In genomic region chr13:55574321-55574720, GRCm38 (mm10) we compare ENCODE assay signal across 29 mouse cellular contexts. TPM values are rescaled to one million over a fixed set of nuclear protein-coding genes. Genes with fewer than 3 reads are reported as not detected.
DNase-seq lines count a peak whose midpoint lies in the region; ATAC-seq and TF ChIP-seq lines count a peak whose summit lies in the region.
"Had no signal": no experiment of that assay in that cellular context is flagged by ENCODE, and none has a peak within 500 bp of the region (broad histone marks: within the 10 kb centered on the region; RNA-seq: fewer than 3 reads in every experiment).

No protein-coding gene starts in this region.

- no peaks in the 10 kb centered on the region for H3K36me3 ChIP-seq in forebrain, postnatal 0 days (ENCODE audit: insufficient read depth)
- H3K36me3 ChIP-seq in forebrain, embryonic 13.5 days (ENCODE audit: poor library complexity, severe bottlenecking): no peaks in the 10 kb centered on the region
- H3K36me3 ChIP-seq in midbrain, postnatal 0 days (ENCODE audit: insufficient read depth, low read length): no peaks in the 10 kb centered on the region
- no peaks in the 10 kb centered on the region for H3K36me3 ChIP-seq in midbrain, embryonic 16.5 days (ENCODE audit: control insufficient read depth, insufficient read depth, low read length)
- H3K36me3 ChIP-seq: heart, embryonic 12.5 days; hindbrain, embryonic 15.5 days; limb, embryonic 12.5 days; liver, embryonic 15.5 days; lung, embryonic 15.5 days; midbrain, embryonic 12.5 days had no signal

- H3K4me3 ChIP-seq in forebrain, postnatal 0 days (ENCODE audit: low read depth, low read length): no peak overlapping the region
- H3K4me3 ChIP-seq in forebrain, embryonic 13.5 days: no peak overlapping the region
- H3K4me3 ChIP-seq in midbrain, postnatal 0 days (ENCODE audit: low read depth, low read length): no peak overlapping the region
- no peak overlapping the region for H3K4me3 ChIP-seq in midbrain, embryonic 16.5 days (ENCODE audit: low read depth, low read length)
- no peak overlapping the region for H3K4me3 ChIP-seq in lung, adult 2 months (replicated peaks; ENCODE audit: extremely low read depth, low read depth, low read length)
- H3K4me3 ChIP-seq: heart, adult 2 months; heart, embryonic 12.5 days; hindbrain, embryonic 15.5 days; left cerebral cortex, adult 2 months; limb, embryonic 12.5 days; liver, embryonic 15.5 days; lung, embryonic 15.5 days; midbrain, embryonic 12.5 days had no signal

- peak; percentile 31 for DNase-seq in forebrain, postnatal 0 days
- peak; percentile 76 for DNase-seq in midbrain, postnatal 0 days (ENCODE audit: low spot score)
- DNase-seq in MN1 (ENCODE audit: low spot score): peak; percentile 47
- peak; percentile 63 for DNase-seq in telencephalon, adult 2 months (ENCODE audit: low read depth, low spot score)
- DNase-seq in lung, adult 2 months: no peak
- DNase-seq: adrenal gland, postnatal 14 days; cerebellum, adult 2 months; cerebellum, postnatal 14 days; heart, adult 2 months; heart, postnatal 4 days; kidney, adult 9 months; kidney, postnatal 14 days; right cerebral cortex, postnatal 4 days; thymus, adult 2 months had no signal

- H3K27me3 ChIP-seq in forebrain, postnatal 0 days (ENCODE audit: insufficient read depth, low read length): no peaks in the 10 kb centered on the region
- no peaks in the 10 kb centered on the region for H3K27me3 ChIP-seq in forebrain, embryonic 13.5 days
- no peaks in the 10 kb centered on the region for H3K27me3 ChIP-seq in midbrain, postnatal 0 days (ENCODE audit: insufficient read depth, low read length)
- no peaks in the 10 kb centered on the region for H3K27me3 ChIP-seq in midbrain, embryonic 16.5 days (ENCODE audit: control insufficient read depth, insufficient read depth, low read depth, low read length)
- H3K27me3 ChIP-seq: heart, embryonic 12.5 days; hindbrain, embryonic 15.5 days; limb, embryonic 12.5 days; liver, embryonic 15.5 days; lung, embryonic 15.5 days; midbrain, embryonic 12.5 days; Patski had no signal

- no peaks in the 10 kb centered on the region for H3K9me3 ChIP-seq in forebrain, postnatal 0 days (ENCODE audit: low read length)
- H3K9me3 ChIP-seq in forebrain, embryonic 13.5 days (replicated peaks): peaks cover 4% of the 10 kb centered on the region; the same call in 1 of the 2 replicates
- no peaks in the 10 kb centered on the region for H3K9me3 ChIP-seq in midbrain, postnatal 0 days (ENCODE audit: low read length)
- H3K9me3 ChIP-seq in midbrain, embryonic 16.5 days (replicated peaks; ENCODE audit: control insufficient read depth, low read length, poor library complexity, severe bottlenecking): no peaks in the 10 kb centered on the region
- H3K9me3 ChIP-seq: hindbrain, embryonic 15.5 days; liver, embryonic 15.5 days; lung, embryonic 15.5 days; midbrain, embryonic 12.5 days had no signal

- H3K9ac ChIP-seq in forebrain, postnatal 0 days: no peak overlapping the region
- H3K9ac ChIP-seq in forebrain, embryonic 13.5 days: no peak overlapping the region
- H3K9ac ChIP-seq in midbrain, postnatal 0 days (replicated peaks; ENCODE audit: low read length, poor library complexity, severe bottlenecking): no peak overlapping the region
- H3K9ac ChIP-seq in midbrain, embryonic 16.5 days (ENCODE audit: low read depth, low read length): no peak overlapping the region
- H3K9ac ChIP-seq: heart, embryonic 12.5 days; hindbrain, embryonic 15.5 days; limb, embryonic 12.5 days; liver, embryonic 15.5 days; lung, embryonic 15.5 days; midbrain, embryonic 12.5 days had no signal

- no peak for ATAC-seq in forebrain, postnatal 0 days
- no peak for ATAC-seq in forebrain, embryonic 13.5 days
- ATAC-seq in midbrain, postnatal 0 days (ENCODE audit: low FRiP score): no peak
- no peak for ATAC-seq in midbrain, embryonic 16.5 days
- ATAC-seq in inflammation-experienced regulatory T-cells, adult 6 months: no peak
- ATAC-seq: CD4-positive, CD25-positive, alpha-beta regulatory T cell, adult 4 months; forebrain, embryonic 16.5 days; intestine, postnatal 0 days; Patski had no signal

- H3K4me1 ChIP-seq in forebrain, postnatal 0 days (ENCODE audit: insufficient read depth): peaks cover 8% of the 10 kb centered on the region
- peaks cover 17% of the 10 kb centered on the region for H3K4me1 ChIP-seq in forebrain, embryonic 13.5 days
- H3K4me1 ChIP-seq in midbrain, postnatal 0 days (ENCODE audit: insufficient read depth, low read length): peaks cover 6% of the 10 kb centered on the region; the same call in 1 of the 2 replicates
- peaks cover 10% of the 10 kb centered on the region for H3K4me1 ChIP-seq in midbrain, embryonic 16.5 days (ENCODE audit: control insufficient read depth, insufficient read depth, low read length)
- peaks cover 4% of the 10 kb centered on the region for H3K4me1 ChIP-seq in lung, adult 2 months (ENCODE audit: control insufficient read depth, insufficient read depth, low read length)

- H3K27ac ChIP-seq in forebrain, postnatal 0 days (ENCODE audit: low read depth, low read length): no peak overlapping the region
- no peak overlapping the region for H3K27ac ChIP-seq in forebrain, embryonic 13.5 days
- H3K27ac ChIP-seq in midbrain, postnatal 0 days (ENCODE audit: low read depth, low read length): no peak overlapping the region
- no peak overlapping the region for H3K27ac ChIP-seq in midbrain, embryonic 16.5 days (ENCODE audit: low read length)
- H3K27ac ChIP-seq: heart, adult 2 months; hindbrain, embryonic 15.5 days; left cerebral cortex, adult 2 months; limb, embryonic 12.5 days; liver, embryonic 15.5 days; lung, embryonic 15.5 days; midbrain, embryonic 12.5 days; stomach, postnatal 0 days had no signal

- no peak overlapping the region for H3K4me2 ChIP-seq in forebrain, postnatal 0 days (ENCODE audit: low read depth)
- no peak overlapping the region for H3K4me2 ChIP-seq in forebrain, embryonic 13.5 days
- no peak overlapping the region for H3K4me2 ChIP-seq in midbrain, postnatal 0 days (ENCODE audit: low read depth, low read length, poor library complexity, severe bottlenecking)
- no peak overlapping the region for H3K4me2 ChIP-seq in midbrain, embryonic 16.5 days (ENCODE audit: low read length)
- H3K4me2 ChIP-seq: heart, embryonic 12.5 days; hindbrain, embryonic 15.5 days; limb, embryonic 12.5 days; liver, embryonic 15.5 days; lung, embryonic 15.5 days; midbrain, embryonic 12.5 days had no signal

- no peak for TF ChIP-seq CTCF in forebrain, postnatal 0 days (IDR thresholded peaks at IDR 0.05; ENCODE audit: low read depth)
- TF ChIP-seq CTCF in midbrain, postnatal 0 days (IDR thresholded peaks at IDR 0.05): no peak
- TF ChIP-seq CTCF in lung, adult 2 months (IDR thresholded peaks at IDR 0.05; ENCODE audit: insufficient read depth, low read length): no peak

- WGBS in forebrain, postnatal 0 days: 58% methylated on average over 5 of the region's 5 CpGs
- WGBS in forebrain, embryonic 13.5 days: 68% methylated on average over 5 of the region's 5 CpGs
- WGBS in midbrain, postnatal 0 days: 59% methylated on average over 5 of the region's 5 CpGs
- WGBS in midbrain, embryonic 16.5 days: 64% methylated on average over 5 of the region's 5 CpGs
- 71% methylated on average over 5 of the region's 5 CpGs for WGBS in lung, adult 2 months

- no peak for TF ChIP-seq POLR2A in lung, adult 2 months (IDR thresholded peaks at IDR 0.05; ENCODE audit: borderline replicate concordance, extremely low read depth, low read depth, low read length)

RNA-seq across cellular contexts. Expression of gene Tmed9, which starts 0.8 kb away (rescaled TPM):
- 52.9 and 56.3 TPM in 2 replicates for total RNA-seq in forebrain, postnatal 0 days (2014; rRNA removed)
- 102 TPM in 2 replicates for polyA plus RNA-seq in forebrain, postnatal 0 days (2015; fragmentation: Nextera tagmentation; extraction: Ambion mirVana)
- 101 and 120 TPM in 2 replicates for polyA plus RNA-seq in forebrain, embryonic 13.5 days (2015; fragmentation: Nextera tagmentation; extraction: Ambion mirVana)
- total RNA-seq in midbrain, postnatal 0 days (2014; rRNA removed): 57.6 and 62.5 TPM in 2 replicates
- 101 and 102 TPM in 2 replicates for polyA plus RNA-seq in midbrain, postnatal 0 days (2015; fragmentation: Nextera tagmentation; extraction: Ambion mirVana)
- 109 and 117 TPM in 2 replicates for polyA plus RNA-seq in midbrain, embryonic 16.5 days (2015; fragmentation: Nextera tagmentation; extraction: Ambion mirVana)
- polyA plus RNA-seq in lung, adult 2 months (2012; rRNA removed): 59.3 and 81.6 TPM in 2 replicates
- 100 to 1,000 TPM; 184 to 286 (median 269) TPM for polyA plus RNA-seq in inflammation-experienced regulatory T-cells, adult 6 months (2017; shearing (Covaris generic))

RNA-seq across cellular contexts. Expression of gene Fam193b, which starts 3.4 kb away (rescaled TPM):
- total RNA-seq in forebrain, postnatal 0 days (2014; rRNA removed): 88.4 and 93.1 TPM in 2 replicates
- 41.2 and 41.6 TPM in 2 replicates for polyA plus RNA-seq in forebrain, postnatal 0 days (2015; fragmentation: Nextera tagmentation; extraction: Ambion mirVana)
- 58.1 and 58.7 TPM in 2 replicates for polyA plus RNA-seq in forebrain, embryonic 13.5 days (2015; fragmentation: Nextera tagmentation; extraction: Ambion mirVana)
- 73.9 and 90.6 TPM in 2 replicates for total RNA-seq in midbrain, postnatal 0 days (2014; rRNA removed)
- polyA plus RNA-seq in midbrain, postnatal 0 days (2015; fragmentation: Nextera tagmentation; extraction: Ambion mirVana): 42.7 and 43.5 TPM in 2 replicates
- 48.3 and 56.3 TPM in 2 replicates for polyA plus RNA-seq in midbrain, embryonic 16.5 days (2015; fragmentation: Nextera tagmentation; extraction: Ambion mirVana)
- polyA plus RNA-seq in lung, adult 2 months (2012; rRNA removed): 142 and 151 TPM in 2 replicates
- 10 to 100 TPM; 16.4 to 40.7 (median 37.3) TPM for polyA plus RNA-seq in inflammation-experienced regulatory T-cells, adult 6 months (2017; shearing (Covaris generic))

RNA-seq across cellular contexts. Expression of gene B4galt7, which starts 25.4 kb away (rescaled TPM):
- total RNA-seq in forebrain, postnatal 0 days (2014; rRNA removed): 57.6 and 63.1 TPM in 2 replicates
- 36.1 and 43.0 TPM in 2 replicates for polyA plus RNA-seq in forebrain, postnatal 0 days (2015; fragmentation: Nextera tagmentation; extraction: Ambion mirVana)
- polyA plus RNA-seq in forebrain, embryonic 13.5 days (2015; fragmentation: Nextera tagmentation; extraction: Ambion mirVana): 34.7 and 35.8 TPM in 2 replicates
- total RNA-seq in midbrain, postnatal 0 days (2014; rRNA removed): 62.6 and 67.7 TPM in 2 replicates
- 50.1 and 55.1 TPM in 2 replicates for polyA plus RNA-seq in midbrain, postnatal 0 days (2015; fragmentation: Nextera tagmentation; extraction: Ambion mirVana)
- polyA plus RNA-seq in midbrain, embryonic 16.5 days (2015; fragmentation: Nextera tagmentation; extraction: Ambion mirVana): 42.7 and 46.1 TPM in 2 replicates
- polyA plus RNA-seq in lung, adult 2 months (2012; rRNA removed): 21.2 TPM in 2 replicates
- polyA plus RNA-seq in inflammation-experienced regulatory T-cells, adult 6 months (2017; shearing (Covaris generic)): 10 to 100 TPM; 24.5 to 35.8 (median 25.1) TPM

RNA-seq across cellular contexts. Expression of gene Ddx41, which starts 37.9 kb away (rescaled TPM):
- 65.2 and 69.6 TPM in 2 replicates for total RNA-seq in forebrain, postnatal 0 days (2014; rRNA removed)
- 46.1 and 51.7 TPM in 2 replicates for polyA plus RNA-seq in forebrain, postnatal 0 days (2015; fragmentation: Nextera tagmentation; extraction: Ambion mirVana)
- 67.3 and 72.1 TPM in 2 replicates for polyA plus RNA-seq in forebrain, embryonic 13.5 days (2015; fragmentation: Nextera tagmentation; extraction: Ambion mirVana)
- total RNA-seq in midbrain, postnatal 0 days (2014; rRNA removed): 51.9 and 58.9 TPM in 2 replicates
- polyA plus RNA-seq in midbrain, postnatal 0 days (2015; fragmentation: Nextera tagmentation; extraction: Ambion mirVana): 45.4 and 49.1 TPM in 2 replicates
- polyA plus RNA-seq in midbrain, embryonic 16.5 days (2015; fragmentation: Nextera tagmentation; extraction: Ambion mirVana): 57.0 and 58.1 TPM in 2 replicates
- polyA plus RNA-seq in lung, adult 2 months (2012; rRNA removed): 58.0 and 61.1 TPM in 2 replicates
- polyA plus RNA-seq in inflammation-experienced regulatory T-cells, adult 6 months (2017; shearing (Covaris generic)): 10 to 100 TPM; 41.7 to 61.0 (median 54.6) TPM

RNA-seq across cellular contexts. Expression of gene Dok3, which starts 45.2 kb away (rescaled TPM):
- 2.5 and 4.8 TPM in 2 replicates for total RNA-seq in forebrain, postnatal 0 days (2014; rRNA removed)
- 0.82 TPM in 2 replicates for polyA plus RNA-seq in forebrain, postnatal 0 days (2015; fragmentation: Nextera tagmentation; extraction: Ambion mirVana)
- 2.1 and 3.7 TPM in 2 replicates for polyA plus RNA-seq in forebrain, embryonic 13.5 days (2015; fragmentation: Nextera tagmentation; extraction: Ambion mirVana)
- 3.0 and 4.5 TPM in 2 replicates for total RNA-seq in midbrain, postnatal 0 days (2014; rRNA removed)
- polyA plus RNA-seq in midbrain, postnatal 0 days (2015; fragmentation: Nextera tagmentation; extraction: Ambion mirVana): 1.4 and 1.6 TPM in 2 replicates
- 5.1 and 5.6 TPM in 2 replicates for polyA plus RNA-seq in midbrain, embryonic 16.5 days (2015; fragmentation: Nextera tagmentation; extraction: Ambion mirVana)
- 39.8 TPM in 2 replicates for polyA plus RNA-seq in lung, adult 2 months (2012; rRNA removed)
- polyA plus RNA-seq in inflammation-experienced regulatory T-cells, adult 6 months (2017; shearing (Covaris generic)): 1 to 10 TPM in 2 of 3 experiments, under 1 TPM in 1; 0.93 to 1.1 (median 1.1) TPM
